Mouse (Mus musculus): ENCODE results near the gene Nmur1. TPM values are rescaled to one million over a fixed set of nuclear protein-coding genes. Genes with fewer than 3 reads are reported as not detected.

Gene Nmur1
- polyA plus RNA-seq, 1 experiment from 2014 or later, result not detected

DNA sequence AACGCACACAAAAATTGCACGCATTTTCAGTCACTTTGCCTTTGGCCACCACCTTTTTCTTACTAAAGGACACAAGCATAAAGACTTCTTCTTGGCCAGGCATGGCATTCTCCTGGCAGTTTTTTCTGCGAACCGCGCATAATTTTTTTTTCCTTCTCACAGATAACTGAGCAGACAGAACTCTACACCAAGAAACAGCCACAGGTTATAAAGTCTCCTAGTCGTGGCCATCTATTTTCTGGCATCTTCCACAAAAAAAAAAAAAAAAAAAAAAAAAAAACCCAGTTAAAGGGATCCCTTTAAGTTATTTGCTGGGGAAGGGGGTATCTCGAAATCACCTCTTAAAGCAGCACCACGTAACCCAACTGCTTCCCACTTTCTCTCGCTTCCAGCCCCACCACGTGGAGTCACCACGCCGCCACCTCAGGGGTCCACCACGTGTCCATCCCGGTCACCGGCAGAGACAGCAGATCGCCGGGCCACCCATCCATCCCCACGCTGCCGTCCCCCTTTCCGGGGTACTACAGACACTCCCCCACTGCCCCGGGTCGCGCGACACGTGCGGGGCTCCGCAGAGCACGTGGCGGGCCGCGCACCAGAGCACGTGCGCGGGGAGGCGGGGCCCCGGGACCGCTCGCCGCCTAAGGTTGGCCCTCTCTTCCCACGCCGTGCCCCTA, 67.7 kb downstream of the Nmur1 start:
- peak; percentile 40 for ATAC-seq (ENCODE audit: insufficient number of reproducible peaks, low FRiP score, low TSS enrichment, low read depth)
- Histone ChIP-seq H3K9ac (peak overlapping the region; percentile 96), H3K4me3 (replicated peaks) (peak overlapping the region; percentile 97), H3K4me1 (peaks cover 14% of the 10 kb centered on the region), H3K27me3 (no peaks in the 10 kb centered on the region), H3K27ac (replicated peaks) (peak overlapping the region; percentile 100), H3K4me2 (replicated peaks) (peak overlapping the region; percentile 89), H3K9me3 (replicated peaks) (no peaks in the 10 kb centered on the region), H3K36me3 (peaks cover 41% of the 10 kb centered on the region)
- WGBS, result under 1% methylated on average over 41 of the region's 41 CpGs

DNA sequence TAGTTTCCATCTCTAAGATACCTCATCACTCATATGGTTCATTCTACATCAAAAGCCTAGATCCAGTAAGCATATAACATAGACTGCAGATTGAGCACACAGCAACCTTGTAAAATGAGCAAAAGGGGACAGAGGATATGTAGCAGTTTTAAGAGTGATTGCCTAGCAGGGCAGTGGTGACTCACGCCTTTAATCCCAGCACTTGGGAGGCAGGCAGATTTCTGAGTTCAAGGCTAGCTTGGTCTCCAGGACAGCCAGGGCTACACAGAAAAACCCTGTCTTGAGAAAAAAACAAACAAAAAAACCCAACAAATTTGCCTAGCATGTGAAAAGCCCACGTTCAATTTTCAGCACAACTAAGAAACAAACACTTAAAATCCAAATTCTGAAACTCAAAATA, 71.8 kb downstream of the Nmur1 start:
- 78% methylated on average over 2 of the region's 2 CpGs for WGBS
- H3K27ac ChIP-seq (replicated peaks), result no peak overlapping the region
- peaks cover 3% of the 10 kb centered on the region; the same call in 1 of the 2 replicates for H3K4me1 ChIP-seq
- no peak for ATAC-seq (ENCODE audit: insufficient number of reproducible peaks, low FRiP score, low TSS enrichment, low read depth)
- no peak overlapping the region for H3K4me2 ChIP-seq (replicated peaks)
- H3K36me3 ChIP-seq, result peaks cover 81% of the 10 kb centered on the region
- no peaks in the 10 kb centered on the region for H3K27me3 ChIP-seq
- H3K9ac ChIP-seq, result no peak overlapping the region
- H3K4me3 ChIP-seq (replicated peaks), result no peak overlapping the region
- H3K9me3 ChIP-seq (replicated peaks), result no peaks in the 10 kb centered on the region

DNA sequence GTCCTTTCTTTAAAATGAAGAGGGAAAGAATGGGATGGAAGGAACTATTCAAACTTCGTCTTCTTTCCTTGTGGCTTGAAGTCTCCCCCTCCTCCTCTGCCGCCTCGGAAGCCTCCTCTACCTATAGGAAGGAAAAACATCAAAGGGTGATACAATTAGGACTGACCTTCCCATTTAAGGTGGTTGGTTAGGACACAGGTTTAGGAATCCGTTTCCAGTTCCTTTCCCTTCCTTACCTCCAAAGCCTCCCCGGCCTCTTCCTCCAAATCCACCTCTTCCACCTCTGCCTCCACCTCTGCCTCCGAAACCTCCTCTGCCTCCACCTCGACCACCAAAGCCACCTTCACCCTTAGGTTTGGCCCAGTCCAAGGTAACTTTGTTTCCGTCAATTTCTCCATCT, 75.5 kb downstream of the Nmur1 start:
- no peaks in the 10 kb centered on the region for H3K27me3 ChIP-seq
- no peak for ATAC-seq (ENCODE audit: insufficient number of reproducible peaks, low FRiP score, low TSS enrichment, low read depth)
- peaks cover 89% of the 10 kb centered on the region for H3K36me3 ChIP-seq
- H3K27ac ChIP-seq (replicated peaks), result no peak overlapping the region
- no peak overlapping the region for H3K4me3 ChIP-seq (replicated peaks)
- no peak overlapping the region for H3K9ac ChIP-seq
- no peak overlapping the region for H3K4me2 ChIP-seq (replicated peaks)
- no peaks in the 10 kb centered on the region for H3K9me3 ChIP-seq (replicated peaks)
- 78% methylated on average over 8 of the region's 8 CpGs for WGBS
- H3K4me1 ChIP-seq, result no peaks in the 10 kb centered on the region

DNA sequence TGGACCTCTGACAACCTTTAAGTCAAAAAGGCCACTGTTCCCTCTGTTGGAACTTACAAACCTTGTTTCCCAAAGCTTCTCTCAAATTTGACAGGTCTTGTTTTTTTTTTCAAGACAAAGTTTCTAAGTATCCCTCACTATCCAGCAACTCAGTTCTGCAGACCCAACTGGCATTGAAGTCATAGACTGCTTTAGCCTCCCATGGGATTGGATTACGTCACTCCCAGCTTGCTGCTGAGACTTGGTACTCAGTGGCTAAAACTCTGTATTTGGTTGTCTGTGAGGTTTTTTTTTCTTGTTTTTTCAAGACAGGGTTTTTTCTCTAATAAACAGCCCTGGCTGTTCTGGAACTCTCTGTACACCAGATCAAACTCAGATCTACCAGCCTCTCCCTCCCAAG, 76.3 kb downstream of the Nmur1 start:
- no peaks in the 10 kb centered on the region for H3K27me3 ChIP-seq
- H3K9ac ChIP-seq, result no peak overlapping the region
- no peak overlapping the region for H3K27ac ChIP-seq (replicated peaks)
- no peaks in the 10 kb centered on the region for H3K9me3 ChIP-seq (replicated peaks)
- no peak for ATAC-seq (ENCODE audit: insufficient number of reproducible peaks, low FRiP score, low TSS enrichment, low read depth)
- no peak overlapping the region for H3K4me3 ChIP-seq (replicated peaks)
- H3K36me3 ChIP-seq, result peaks cover 81% of the 10 kb centered on the region
- no peak overlapping the region for H3K4me2 ChIP-seq (replicated peaks)
- WGBS, result 93% methylated on average over 1 of the region's 1 CpGs
- no peaks in the 10 kb centered on the region for H3K4me1 ChIP-seq

DNA sequence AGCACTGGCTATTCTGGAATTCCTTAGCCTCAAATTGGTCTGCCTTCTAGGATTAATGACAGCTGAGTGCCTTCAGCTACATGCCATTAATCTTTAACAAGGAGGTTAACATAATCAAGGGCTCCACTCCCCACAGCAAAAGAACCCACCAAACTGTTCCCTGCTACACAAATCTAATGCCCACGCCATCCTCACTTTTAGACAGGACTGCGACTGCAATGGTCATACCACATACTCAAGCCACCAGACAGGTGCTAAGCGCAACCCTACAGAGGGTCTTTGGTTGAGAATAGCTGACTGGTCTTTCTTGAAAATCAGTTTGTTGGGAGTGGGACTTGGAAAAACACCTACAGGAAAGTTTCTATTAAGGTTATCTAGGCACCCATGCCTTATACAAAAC, 76.8 kb downstream of the Nmur1 start:
- 96% methylated on average over 3 of the region's 3 CpGs for WGBS

DNA sequence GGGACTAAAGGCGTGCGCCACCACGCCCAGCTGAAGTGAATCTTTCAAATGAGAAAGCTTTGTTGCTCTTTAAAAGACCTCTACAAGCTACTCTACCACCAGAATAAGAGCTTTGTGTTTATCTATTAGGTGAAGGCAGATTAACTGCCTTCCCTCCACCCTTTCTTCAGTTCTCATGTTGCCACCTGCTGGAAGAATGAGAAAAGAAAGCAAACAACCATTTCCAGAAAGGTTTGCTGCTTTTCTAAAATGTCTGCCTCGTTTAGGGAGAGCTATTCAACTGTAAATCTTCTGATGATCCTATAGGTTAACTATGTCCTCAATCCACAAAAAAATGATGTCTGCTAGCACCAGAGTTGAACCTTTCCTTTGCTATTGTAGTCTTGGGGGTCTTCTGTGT, 77.2 kb downstream of the Nmur1 start:
- H3K36me3 ChIP-seq, result peaks cover 72% of the 10 kb centered on the region
- no peak overlapping the region for H3K9ac ChIP-seq
- H3K4me1 ChIP-seq, result no peaks in the 10 kb centered on the region
- no peak overlapping the region for H3K27ac ChIP-seq (replicated peaks)
- H3K4me2 ChIP-seq (replicated peaks), result no peak overlapping the region
- no peak overlapping the region for H3K4me3 ChIP-seq (replicated peaks)
- no peaks in the 10 kb centered on the region for H3K9me3 ChIP-seq (replicated peaks)
- 81% methylated on average over 4 of the region's 4 CpGs for WGBS
- no peak for ATAC-seq (ENCODE audit: insufficient number of reproducible peaks, low FRiP score, low TSS enrichment, low read depth)
- H3K27me3 ChIP-seq, result no peaks in the 10 kb centered on the region

More for the DNA sequence above, 76.8 kb downstream of the Nmur1 start:
- no peak overlapping the region for H3K4me3 ChIP-seq (replicated peaks)
- no peak for ATAC-seq (ENCODE audit: insufficient number of reproducible peaks, low FRiP score, low TSS enrichment, low read depth)
- peaks cover 76% of the 10 kb centered on the region for H3K36me3 ChIP-seq
- H3K4me2 ChIP-seq (replicated peaks), result no peak overlapping the region
- H3K9me3 ChIP-seq (replicated peaks), result no peaks in the 10 kb centered on the region
- no peak overlapping the region for H3K9ac ChIP-seq
- no peak overlapping the region for H3K27ac ChIP-seq (replicated peaks)
- H3K4me1 ChIP-seq, result no peaks in the 10 kb centered on the region
- H3K27me3 ChIP-seq, result no peaks in the 10 kb centered on the region

DNA sequence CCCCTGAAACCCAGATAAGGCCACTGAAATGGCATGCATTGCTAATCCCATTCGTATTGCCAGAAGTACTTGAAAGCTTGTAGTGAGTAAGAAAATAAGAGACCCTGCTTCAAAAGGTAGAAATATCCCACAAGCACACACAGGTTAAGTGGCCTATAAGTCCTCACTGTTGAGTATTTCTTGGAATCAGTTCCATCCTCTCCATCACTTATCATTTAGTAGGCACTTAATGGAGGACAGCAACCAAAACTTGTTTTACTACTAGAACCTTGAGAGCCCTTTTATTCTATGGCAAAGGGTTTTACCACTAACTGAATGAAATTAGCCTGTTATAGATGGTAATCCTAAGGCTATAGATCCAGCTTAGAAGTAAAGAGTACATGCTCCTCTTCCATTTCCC, 77.9 kb downstream of the Nmur1 start:
- Histone ChIP-seq H3K27ac (replicated peaks) (no peak overlapping the region), H3K4me1 (no peaks in the 10 kb centered on the region), H3K9me3 (replicated peaks) (no peaks in the 10 kb centered on the region), H3K27me3 (no peaks in the 10 kb centered on the region), H3K9ac (no peak overlapping the region), H3K36me3 (peaks cover 65% of the 10 kb centered on the region), H3K4me3 (replicated peaks) (no peak overlapping the region), H3K4me2 (replicated peaks) (no peak overlapping the region)
- 79% methylated on average over 1 of the region's 1 CpGs for WGBS
- no peak for ATAC-seq (ENCODE audit: insufficient number of reproducible peaks, low FRiP score, low TSS enrichment, low read depth)

DNA sequence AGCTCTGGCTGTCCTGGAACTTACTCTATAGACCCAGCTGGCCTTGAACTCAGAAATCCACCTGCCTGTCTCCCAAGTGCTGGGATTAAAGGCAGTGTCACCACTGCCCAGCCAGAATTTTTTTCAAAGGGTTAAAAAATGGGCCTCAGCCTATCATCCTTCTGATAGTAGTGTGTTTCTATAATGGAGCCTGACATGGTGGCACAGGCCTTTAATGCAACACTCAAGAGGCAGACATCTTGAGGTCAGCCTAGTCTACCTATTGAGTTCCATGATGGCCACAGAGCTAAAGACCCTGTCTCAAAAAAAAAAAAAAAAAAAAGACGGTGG, 78.3 kb downstream of the Nmur1 start:
- 38% methylated on average over 1 of the region's 1 CpGs for WGBS
- no peak for ATAC-seq (ENCODE audit: insufficient number of reproducible peaks, low FRiP score, low TSS enrichment, low read depth)
- peaks cover 62% of the 10 kb centered on the region for H3K36me3 ChIP-seq

DNA sequence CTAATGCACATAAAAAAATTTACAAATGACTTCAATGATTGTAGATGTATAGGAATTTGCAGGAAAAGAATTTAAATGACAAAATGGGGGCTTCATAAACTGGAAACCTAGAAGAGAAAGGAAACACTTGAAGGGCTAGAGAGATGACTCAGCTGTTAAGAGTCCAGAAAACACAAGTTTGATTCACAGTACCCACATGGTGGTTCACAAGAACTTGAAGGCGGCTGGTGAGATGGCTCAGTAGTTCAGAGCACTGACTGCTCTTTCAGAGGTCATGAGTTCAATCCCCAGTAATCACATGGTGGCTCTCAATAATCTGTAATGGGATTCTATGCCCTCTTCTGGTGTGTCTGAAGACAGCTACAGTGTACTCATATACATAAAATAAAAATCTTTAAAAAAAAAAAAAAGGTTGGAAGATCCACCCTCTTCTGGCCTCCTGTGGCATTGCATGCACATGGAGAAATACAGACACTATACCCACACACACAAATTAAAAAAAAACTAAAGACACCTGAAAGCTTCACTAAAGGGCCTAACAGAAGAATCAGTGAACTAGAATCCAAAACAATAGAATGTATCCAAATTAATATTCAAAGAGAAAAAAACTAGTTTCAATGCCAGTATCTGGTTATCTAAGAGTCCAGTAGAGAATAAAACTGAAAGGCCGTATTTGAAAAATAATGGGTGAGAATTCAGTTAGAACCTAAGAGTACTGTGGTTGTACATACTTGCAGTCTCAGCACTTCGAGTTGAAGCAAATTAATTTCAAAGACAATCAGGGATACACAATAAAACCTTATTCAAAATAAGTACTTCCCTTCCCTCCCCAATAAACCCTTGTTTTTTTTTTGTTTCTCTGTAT, 78.9 kb downstream of the Nmur1 start:
- no peak for ATAC-seq (ENCODE audit: insufficient number of reproducible peaks, low FRiP score, low TSS enrichment, low read depth)
- Histone ChIP-seq H3K27me3 (no peaks in the 10 kb centered on the region), H3K4me1 (no peaks in the 10 kb centered on the region), H3K36me3 (peaks cover 57% of the 10 kb centered on the region), H3K4me2 (replicated peaks) (no peak overlapping the region), H3K27ac (replicated peaks) (no peak overlapping the region), H3K4me3 (replicated peaks) (no peak overlapping the region), H3K9me3 (replicated peaks) (no peaks in the 10 kb centered on the region), H3K9ac (no peak overlapping the region)
- 85% methylated on average over 3 of the region's 3 CpGs for WGBS

More for the DNA sequence above, 78.3 kb downstream of the Nmur1 start:
- H3K9me3 ChIP-seq (replicated peaks), result no peaks in the 10 kb centered on the region
- H3K4me2 ChIP-seq (replicated peaks), result no peak overlapping the region
- H3K27me3 ChIP-seq, result no peaks in the 10 kb centered on the region
- no peak overlapping the region for H3K4me3 ChIP-seq (replicated peaks)
- H3K9ac ChIP-seq, result no peak overlapping the region
- no peak overlapping the region for H3K27ac ChIP-seq (replicated peaks)
- H3K4me1 ChIP-seq, result no peaks in the 10 kb centered on the region

DNA sequence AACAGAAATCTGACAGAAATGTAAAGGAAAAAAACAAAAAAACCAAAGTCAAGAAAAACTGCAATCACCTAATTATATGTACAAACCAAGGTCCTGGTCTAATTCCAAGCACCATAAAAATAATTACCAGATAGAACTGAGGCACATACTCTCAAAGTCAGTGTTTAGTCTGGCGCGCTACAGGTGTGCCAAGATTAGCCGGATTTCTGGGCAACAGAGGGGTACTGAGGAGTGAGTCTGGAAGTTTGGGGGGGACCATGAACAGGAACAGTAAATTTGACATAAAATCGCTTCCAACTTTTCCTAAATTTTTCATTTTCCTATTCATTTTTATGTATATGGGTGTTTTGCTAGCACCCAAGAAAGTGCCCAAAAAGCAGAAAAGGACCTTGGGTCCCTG, 80.1 kb downstream of the Nmur1 start:
- Histone ChIP-seq H3K27me3 (no peaks in the 10 kb centered on the region), H3K27ac (replicated peaks) (no peak overlapping the region), H3K4me2 (replicated peaks) (no peak overlapping the region), H3K36me3 (peaks cover 45% of the 10 kb centered on the region), H3K9me3 (replicated peaks) (no peaks in the 10 kb centered on the region), H3K4me1 (no peaks in the 10 kb centered on the region), H3K9ac (no peak overlapping the region), H3K4me3 (replicated peaks) (no peak overlapping the region)
- ATAC-seq (ENCODE audit: insufficient number of reproducible peaks, low FRiP score, low TSS enrichment, low read depth), result no peak
- 93% methylated on average over 4 of the region's 4 CpGs for WGBS

DNA sequence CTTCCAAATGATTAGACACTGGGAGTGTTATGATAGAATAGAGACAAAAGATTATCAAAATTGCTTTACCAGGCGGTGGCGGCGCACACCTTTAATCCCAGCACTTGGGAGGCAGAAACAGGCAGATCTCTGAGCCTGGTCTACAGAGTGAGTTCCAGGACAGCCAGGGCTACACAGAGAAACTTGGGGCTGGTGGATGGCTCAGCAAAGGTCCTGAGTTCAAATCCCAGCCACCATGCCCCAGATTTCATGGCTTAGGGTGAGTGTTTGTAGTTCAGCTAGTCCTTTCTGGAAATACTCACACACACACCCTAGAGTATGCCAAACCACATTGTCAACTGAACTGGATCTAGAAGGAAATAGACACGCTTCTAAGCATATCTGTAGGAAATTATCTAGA, 81.0 kb downstream of the Nmur1 start:
- Histone ChIP-seq H3K4me3 (replicated peaks) (no peak overlapping the region), H3K4me1 (no peaks in the 10 kb centered on the region), H3K27ac (replicated peaks) (no peak overlapping the region), H3K27me3 (no peaks in the 10 kb centered on the region), H3K9me3 (replicated peaks) (no peaks in the 10 kb centered on the region), H3K4me2 (replicated peaks) (no peak overlapping the region), H3K36me3 (peaks cover 37% of the 10 kb centered on the region), H3K9ac (no peak overlapping the region)
- WGBS, result 83% methylated on average over 4 of the region's 4 CpGs
- no peak for ATAC-seq (ENCODE audit: insufficient number of reproducible peaks, low FRiP score, low TSS enrichment, low read depth)

Measured in embryonic facial prominence, embryonic 15.5 days (tissue).